In genomic region chr11:110130760-110131159, GRCm38 (mm10) we compare ENCODE assay signal across 17 mouse cellular contexts. TPM values are rescaled to one million over a fixed set of nuclear protein-coding genes. Genes with fewer than 3 reads are reported as not detected.
DNase-seq lines count a peak whose midpoint lies in the region; ATAC-seq and TF ChIP-seq lines count a peak whose summit lies in the region.
"Had no signal": no experiment of that assay in that cellular context is flagged by ENCODE, and none has a peak within 500 bp of the region (broad histone marks: within the 10 kb centered on the region; RNA-seq: fewer than 3 reads in every experiment).

No protein-coding gene starts in this region.

- no peak overlapping the region for H3K4me2 ChIP-seq in heart, postnatal 0 days (ENCODE audit: low read depth, low read length)
- H3K4me2 ChIP-seq in CH12.LX (ENCODE audit: insufficient read depth, low read depth, poor library complexity, severe bottlenecking): no peak overlapping the region
- H3K4me2 ChIP-seq: embryonic facial prominence, embryonic 15.5 days; kidney, embryonic 15.5 days; limb, embryonic 13.5 days had no signal

- TF ChIP-seq RAD21 in CH12.LX (IDR thresholded peaks at IDR 0.05; ENCODE audit: low read depth, low read length): no peak

- TF ChIP-seq POLR2A in CH12.LX (IDR thresholded peaks at IDR 0.05; ENCODE audit: low read depth, low read length): no peak

- no peak for ATAC-seq in heart, postnatal 0 days (ENCODE audit: insufficient read depth, low read depth)
- peak; percentile 67 for ATAC-seq in megakaryocyte, adult 5-6 weeks (ENCODE audit: poor library complexity, severe bottlenecking)
- ATAC-seq: forebrain, embryonic 14.5 days; inflammation-experienced regulatory T-cells, adult 6 months had no signal

- H3K27ac ChIP-seq in heart, postnatal 0 days (ENCODE audit: low read depth): no peak overlapping the region
- no peak overlapping the region for H3K27ac ChIP-seq in CH12.LX (ENCODE audit: insufficient read depth, low read depth)
- H3K27ac ChIP-seq: embryonic facial prominence, embryonic 15.5 days; hindbrain, embryonic 10.5 days; kidney, embryonic 15.5 days; layer of hippocampus, adult 2 months; left cerebral cortex, adult 2 months; limb, embryonic 13.5 days had no signal

- no peak overlapping the region for H3K9ac ChIP-seq in heart, postnatal 0 days (replicated peaks; ENCODE audit: low read depth, low read length)
- no peak overlapping the region for H3K9ac ChIP-seq in CH12.LX (ENCODE audit: insufficient read depth, low read depth)
- H3K9ac ChIP-seq: embryonic facial prominence, embryonic 15.5 days; kidney, embryonic 15.5 days; limb, embryonic 13.5 days had no signal

- no peak overlapping the region for H3K4me3 ChIP-seq in heart, postnatal 0 days (ENCODE audit: low read depth, low read length)
- no peak overlapping the region for H3K4me3 ChIP-seq in CH12.LX (replicated peaks in 1 of 3; ENCODE audit: low read depth in 2 of 3, low read length in 2 of 3, poor library complexity in 1 of 3)
- H3K4me3 ChIP-seq: embryonic facial prominence, embryonic 15.5 days; hindbrain, embryonic 10.5 days; kidney, embryonic 15.5 days; layer of hippocampus, adult 2 months; left cerebral cortex, adult 2 months; limb, embryonic 13.5 days had no signal

- dilution Hi-C loops in CH12.LX (cut with MboI; ENCODE audit: extremely low pct_ligation_motif_present, extremely low pct_unique_long_range_greater_than_20kb, low sequenced_read_pairs): no loop called here

- H3K36me3 ChIP-seq in heart, postnatal 0 days (replicated peaks; ENCODE audit: control insufficient read depth, insufficient read depth, low read length): no peaks in the 10 kb centered on the region
- H3K36me3 ChIP-seq in CH12.LX (replicated peaks in 1 of 2; ENCODE audit: control insufficient read depth in 1 of 2, insufficient read depth in 1 of 2, low read length in 1 of 2): no peaks in the 10 kb centered on the region
- H3K36me3 ChIP-seq: embryonic facial prominence, embryonic 15.5 days; hindbrain, embryonic 10.5 days; kidney, embryonic 15.5 days; limb, embryonic 13.5 days had no signal

- no peaks in the 10 kb centered on the region for H3K4me1 ChIP-seq in heart, postnatal 0 days (ENCODE audit: control insufficient read depth, insufficient read depth)
- peaks cover 0 to 5% of the 10 kb centered on the region in 2 experiments; a peak in 2 of 4 replicates for H3K4me1 ChIP-seq in CH12.LX (ENCODE audit: control insufficient read depth in 1 of 2, insufficient read depth in 2 of 2)
- H3K4me1 ChIP-seq: embryonic facial prominence, embryonic 15.5 days; hindbrain, embryonic 10.5 days; kidney, embryonic 15.5 days; limb, embryonic 13.5 days had no signal

- no peaks in the 10 kb centered on the region for H3K79me2 ChIP-seq in CH12.LX (replicated peaks; ENCODE audit: control insufficient read depth, extremely low read depth, insufficient read depth, poor library complexity, severe bottlenecking)

- WGBS in heart, postnatal 0 days: 48% methylated on average over 5 of the region's 5 CpGs

- TF ChIP-seq CTCF in heart, postnatal 0 days (IDR thresholded peaks at IDR 0.05; ENCODE audit: low read depth): no peak
- TF ChIP-seq CTCF in CH12.LX (conservative IDR thresholded peaks at IDR 0.05 in 1 of 2, IDR thresholded peaks at IDR 0.05 in 1 of 2; ENCODE audit: low read depth in 2 of 2, low read length in 2 of 2): no peak

- H3K27me3 ChIP-seq in heart, postnatal 0 days (ENCODE audit: control insufficient read depth, insufficient read depth, low read length): no peaks in the 10 kb centered on the region
- no peaks in the 10 kb centered on the region for H3K27me3 ChIP-seq in CH12.LX (replicated peaks)
- H3K27me3 ChIP-seq: embryonic facial prominence, embryonic 15.5 days; kidney, embryonic 15.5 days; limb, embryonic 13.5 days had no signal

- peak; percentile 50 for DNase-seq in heart, postnatal 0 days (ENCODE audit: low spot score)
- DNase-seq in heart, postnatal 4 days: no peak
- DNase-seq in 416B (ENCODE audit: low read depth) (peak; percentile 11), CH12.LX (ENCODE audit: extremely low read depth) (peak; percentile 12)
- DNase-seq in cerebellum, adult 9-11 months: no peak
- no peak for DNase-seq in thymus, postnatal 36 days
- DNase-seq: cerebellum, adult 18-20 months; right cerebral cortex, postnatal 14 days had no signal

- no peak for TF ChIP-seq EP300 in heart, postnatal 0 days (IDR thresholded peaks at IDR 0.05; ENCODE audit: low read depth)
- TF ChIP-seq EP300 in CH12.LX (IDR thresholded peaks at IDR 0.05; ENCODE audit: low read length): no peak

- H3K9me3 ChIP-seq in heart, postnatal 0 days (replicated peaks; ENCODE audit: control insufficient read depth, low read length): no peaks in the 10 kb centered on the region
- H3K9me3 ChIP-seq in CH12.LX (replicated peaks; ENCODE audit: low read length): no peaks in the 10 kb centered on the region
- H3K9me3 ChIP-seq: embryonic facial prominence, embryonic 15.5 days; hindbrain, embryonic 10.5 days; kidney, embryonic 15.5 days; limb, embryonic 13.5 days had no signal

- in situ Hi-C loops in CH12.LX (cut with MboI; ENCODE audit: low pct_ligation_motif_present, low pct_unique_long_range_greater_than_20kb, low sequenced_read_pairs): no loop called here

TF ChIP-seq in CH12.LX, 34 proteins besides CTCF, POLR2A, EP300 and RAD21:
- TF ChIP-seq UBTF (IDR thresholded peaks at IDR 0.05; ENCODE audit: low read depth, low read length) (no peak), NELFE (IDR thresholded peaks at IDR 0.05; ENCODE audit: low read depth, low read length) (no peak)

RNA-seq across cellular contexts. Expression of gene Abca8a, which starts 35.0 kb away (rescaled TPM):
- total RNA-seq in heart, postnatal 0 days (2014; rRNA removed; ENCODE audit: low replicate concordance): 5.8 and 14.7 TPM in 2 replicates
- 7.3 and 7.5 TPM in 2 replicates for polyA plus RNA-seq in heart, postnatal 0 days (2015; fragmentation: Nextera tagmentation; extraction: Ambion mirVana)
- total RNA-seq in heart, postnatal 4 days (2021): 10 to 100 TPM; 32.2 TPM
- total RNA-seq in CH12.LX (2012; rRNA removed): 0.08 TPM in 1 of 2 replicates, not detected in the other
- 0.07 TPM in 1 of 2 replicates, not detected in the other for total RNA-seq in CH12.LX (2014; rRNA removed)
- polyA plus RNA-seq in CH12.LX (2012; ENCODE audit: insufficient read length, low read depth): 0.05 TPM in 1 of 2 replicates, not detected in the other
- 0.38 and 0.66 TPM in 2 replicates for total RNA-seq in megakaryocyte, adult 5-6 weeks (2015)
- 0.04 and 0.15 TPM in 2 replicates for total RNA-seq in megakaryocyte, adult 5-6 weeks (2017)
- polyA plus RNA-seq: hindbrain, embryonic 10.5 days; inflammation-experienced regulatory T-cells, adult 6 months had no signal

RNA-seq across cellular contexts. Expression of gene Abca9, which starts 37.2 kb away (rescaled TPM):
- total RNA-seq in heart, postnatal 0 days (2014; rRNA removed; ENCODE audit: low replicate concordance): 3.5 and 5.6 TPM in 2 replicates
- polyA plus RNA-seq in heart, postnatal 0 days (2015; fragmentation: Nextera tagmentation; extraction: Ambion mirVana): 2.3 and 2.6 TPM in 2 replicates
- 10 to 100 TPM; 11.3 to 12.2 TPM for total RNA-seq in heart, postnatal 4 days (2021)
- 0.08 and 0.13 TPM in 2 replicates for total RNA-seq in CH12.LX (2012; rRNA removed)
- total RNA-seq in CH12.LX (2014; rRNA removed): 0.12 and 0.18 TPM in 2 replicates
- 0.13 and 0.16 TPM in 2 replicates for polyA plus RNA-seq in CH12.LX (2012; ENCODE audit: insufficient read length, low read depth)
- 30.0 and 37.2 TPM in 2 replicates for total RNA-seq in megakaryocyte, adult 5-6 weeks (2015)
- total RNA-seq in megakaryocyte, adult 5-6 weeks (2017): 39.2 and 41.7 TPM in 2 replicates
- polyA plus RNA-seq: inflammation-experienced regulatory T-cells, adult 6 months had no signal

Comparison
In these comparisons a context has a peak if more than half of its experiments do, and no peak if none do; other contexts are left out.
1. DNase-seq: peak in heart, postnatal 0 days (single experiment), 416B (single experiment) and CH12.LX (single experiment); none in heart, postnatal 4 days (single experiment), cerebellum, adult 9-11 months (single experiment) and thymus, postnatal 36 days (0 of 2).